Mouse (Mus musculus) 416B (cell line): ENCODE results near the gene Rbm15.

Source experiments
- DNase-seq: peaks from one replicate; pipeline ENCODE4 v3.0.0; 2011; ENCODE audit warnings: low read depth

Gene Rbm15

GRCm38 (mm10) chr3:107333381-107334201, at the start of gene Rbm15:
Gene Rbm15 (minus strand): TSS chr3:107333673.
- peak; percentile 100 for DNase-seq

GRCm38 (mm10) chr3:107379422-107379821, 45.9 kb upstream of the Rbm15 start:
- DNase-seq: peak; percentile 54

DNA sequence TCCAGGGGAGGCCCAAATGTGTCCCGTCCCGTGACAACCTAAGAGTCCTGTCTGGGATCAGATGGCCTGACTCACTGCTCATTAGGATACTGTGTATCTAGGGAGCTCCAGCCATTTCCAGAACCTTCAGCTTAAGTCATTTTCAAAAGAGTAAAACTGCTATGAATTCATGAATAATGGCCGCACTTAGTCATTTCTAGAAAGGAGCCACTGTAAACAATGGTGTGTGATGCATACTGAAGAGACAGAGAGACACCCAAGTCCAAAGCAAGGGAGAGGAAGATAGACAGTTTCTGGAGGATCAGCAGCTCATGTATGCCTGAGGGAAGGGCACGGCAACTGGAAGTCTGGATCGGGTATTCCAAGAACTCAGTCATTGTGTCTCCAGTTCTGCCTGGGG, 45.2 kb upstream of the Rbm15 start:
- DNase-seq: no peak

- DNase-seq: no peak
These were observed 41.6 kb upstream of the Rbm15 start for GRCm38 (mm10) chr3:107374948-107375664.

- no peak for DNase-seq
These were observed 35.7 kb upstream of the Rbm15 start for GRCm38 (mm10) chr3:107369156-107369555.

DNA sequence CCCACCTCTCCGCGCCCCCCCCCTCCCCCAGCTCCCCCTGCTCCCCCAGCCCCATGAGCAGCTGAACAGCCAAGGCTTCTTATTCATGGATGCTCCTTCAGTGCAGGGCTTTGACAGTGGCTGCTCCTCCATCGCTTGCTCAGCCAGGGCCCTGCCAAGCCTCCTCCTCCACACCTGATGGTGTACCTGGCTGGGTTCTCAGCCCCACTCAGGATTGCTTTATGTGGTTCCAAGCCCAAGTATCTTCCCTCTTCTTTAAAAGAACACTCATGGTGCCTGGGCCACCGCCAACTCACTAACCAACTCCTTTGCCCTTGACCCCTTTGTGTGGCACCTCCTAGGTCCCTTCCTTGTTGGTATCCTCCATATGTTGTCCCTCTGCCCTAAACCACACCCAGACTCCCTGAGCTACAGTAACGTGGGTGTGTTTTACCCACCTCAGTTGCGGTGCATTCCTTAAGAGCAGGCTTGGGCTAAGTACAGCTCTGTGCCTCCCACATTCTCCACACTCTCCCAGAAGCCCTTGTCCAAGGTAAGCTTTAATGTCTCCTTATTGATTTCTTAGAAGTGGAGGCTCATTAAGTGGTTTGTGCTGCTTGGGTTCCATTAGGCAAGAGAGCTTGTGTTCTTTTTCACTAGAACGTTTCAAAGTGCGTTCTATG, 34.6 kb upstream of the Rbm15 start:
- no peak for DNase-seq

DNA sequence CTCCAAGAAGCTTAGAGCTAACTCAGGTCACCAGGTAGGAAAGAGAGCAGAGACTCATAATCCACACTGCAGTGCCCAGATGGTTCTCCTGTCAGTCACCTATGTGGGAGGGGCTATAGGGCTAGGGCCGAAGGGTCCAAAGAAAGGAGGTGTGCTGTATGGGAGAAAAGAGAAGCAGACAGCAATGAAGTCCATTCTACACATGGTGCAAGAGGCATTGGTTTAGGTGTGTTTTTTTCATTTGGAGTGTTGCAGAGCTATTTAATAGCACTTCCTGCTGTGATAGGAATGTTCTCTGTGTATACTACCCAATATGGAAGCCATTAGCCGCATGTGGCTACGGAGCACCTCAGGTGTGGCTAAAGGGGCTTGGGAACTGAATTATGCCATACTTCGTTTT, 31.9 kb upstream of the Rbm15 start:
- no peak for DNase-seq

DNA sequence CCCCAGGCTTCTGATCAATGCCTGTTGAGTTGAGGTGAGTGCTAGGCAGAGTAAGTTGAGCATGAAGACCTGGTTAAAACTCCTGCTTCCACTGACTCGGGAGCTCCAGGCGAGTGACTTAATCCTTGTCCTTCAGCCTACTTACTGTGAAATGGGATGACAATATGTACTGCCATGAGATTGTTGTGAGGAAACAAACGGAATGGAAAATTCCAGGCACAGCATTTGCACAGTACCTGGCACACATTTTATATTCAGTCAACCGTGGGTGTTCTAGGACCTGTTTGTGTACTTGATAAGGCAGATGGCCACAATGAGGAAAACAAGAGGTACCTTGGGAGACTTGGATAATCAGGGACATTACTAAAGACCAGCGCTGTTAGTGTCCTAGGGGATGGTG, 29.9 kb upstream of the Rbm15 start:
- no peak for DNase-seq

DNA sequence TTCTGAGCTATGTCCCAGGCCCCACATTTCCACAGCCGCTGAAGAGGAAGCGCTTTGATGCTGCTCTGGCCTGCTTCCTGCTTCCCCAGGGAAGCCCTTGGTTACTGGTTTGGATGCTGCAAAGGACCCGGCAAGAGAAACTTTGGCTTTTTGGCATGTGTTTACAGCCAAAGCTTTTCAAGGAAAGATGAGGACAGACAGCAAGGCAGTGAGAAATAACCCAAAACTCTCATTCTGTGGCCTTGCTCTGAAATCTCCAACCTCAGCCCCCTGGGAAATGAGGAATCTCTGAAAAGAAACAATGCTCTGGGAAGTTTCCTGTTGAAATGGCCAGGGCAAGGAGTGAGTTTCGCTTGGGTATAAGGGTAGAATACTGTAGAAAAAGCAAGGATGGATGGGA, 26.9 kb upstream of the Rbm15 start:
- DNase-seq: no peak

DNA sequence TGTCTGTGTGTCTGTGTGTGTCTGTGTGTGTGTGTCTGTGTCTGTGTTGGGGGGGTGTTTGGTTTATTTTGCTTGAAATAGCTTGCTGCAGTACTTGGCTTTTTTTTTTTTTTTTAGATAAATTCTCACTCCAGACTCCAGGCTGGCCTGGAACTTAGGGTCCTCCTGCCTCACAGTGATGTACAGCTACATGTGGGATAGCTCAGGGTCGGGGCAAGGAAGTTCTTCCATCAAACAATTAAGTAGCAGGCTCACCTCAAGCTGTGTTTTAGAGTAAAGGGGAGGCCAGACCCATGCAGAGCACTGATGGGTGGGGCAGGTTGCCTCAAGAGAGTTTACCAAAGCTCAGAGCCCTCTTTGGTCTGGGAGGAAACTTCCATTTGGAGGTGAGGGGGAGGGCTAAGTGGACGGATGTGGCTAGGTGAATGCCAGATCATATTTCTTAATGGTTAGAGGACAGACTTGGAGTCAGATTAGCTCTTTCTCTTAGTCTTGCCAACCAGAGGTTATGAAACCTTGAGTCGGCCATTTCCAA, 24.3 kb upstream of the Rbm15 start:
- DNase-seq: peak; percentile 60

- DNase-seq: peak; percentile 85
These were observed 23.5 kb upstream of the Rbm15 start for GRCm38 (mm10) chr3:107356964-107357441.

DNA sequence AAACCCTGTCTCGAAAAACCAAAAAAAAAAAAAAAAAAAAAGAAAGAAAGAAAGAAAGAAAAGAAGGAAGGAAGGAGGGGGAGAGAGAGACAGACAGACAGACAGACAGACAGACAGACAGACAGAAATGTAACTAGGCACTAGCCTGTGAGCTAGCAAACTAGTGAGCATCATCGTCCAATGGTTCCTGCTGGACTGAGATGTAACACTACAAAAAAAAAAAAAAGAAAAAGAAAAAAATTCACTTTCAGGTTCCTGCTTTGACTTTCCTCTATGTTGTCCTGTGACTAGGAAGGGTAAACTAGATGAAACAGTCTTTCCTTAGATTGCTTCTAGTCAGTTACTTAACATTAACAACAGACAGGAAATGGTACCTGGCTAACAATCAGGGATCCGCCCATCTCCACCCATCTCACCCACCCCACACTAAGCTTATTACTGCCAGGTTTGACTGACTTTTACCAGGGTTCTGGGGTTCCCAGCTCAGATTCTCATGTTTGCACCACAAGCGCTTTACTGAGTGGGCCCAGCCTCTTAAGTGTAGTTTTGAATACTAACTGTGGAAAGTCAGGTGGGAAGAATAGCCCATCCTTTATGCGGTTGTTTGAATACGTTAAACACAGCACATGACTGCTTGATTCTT, 22.3 kb upstream of the Rbm15 start:
- DNase-seq: no peak

DNA sequence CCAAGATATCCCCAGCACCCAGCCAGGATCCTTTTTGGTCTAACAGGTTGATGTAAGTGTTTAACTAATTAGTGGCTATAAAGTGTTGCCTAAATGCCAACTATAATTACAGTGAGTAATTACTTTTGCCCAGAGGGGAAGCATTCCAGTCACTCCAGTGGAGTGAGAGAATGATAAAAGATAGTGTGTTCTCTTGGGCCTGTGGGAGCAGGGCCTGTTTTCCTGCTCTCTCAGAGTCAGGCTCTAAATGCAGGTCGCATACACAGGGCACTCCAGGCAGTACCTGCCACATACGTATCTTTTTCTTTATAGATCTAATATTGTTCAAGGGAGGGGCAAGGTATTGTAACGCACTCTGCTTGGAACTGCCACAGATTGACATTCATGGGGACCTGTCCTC, 18.2 kb upstream of the Rbm15 start:
- DNase-seq: no peak

DNA sequence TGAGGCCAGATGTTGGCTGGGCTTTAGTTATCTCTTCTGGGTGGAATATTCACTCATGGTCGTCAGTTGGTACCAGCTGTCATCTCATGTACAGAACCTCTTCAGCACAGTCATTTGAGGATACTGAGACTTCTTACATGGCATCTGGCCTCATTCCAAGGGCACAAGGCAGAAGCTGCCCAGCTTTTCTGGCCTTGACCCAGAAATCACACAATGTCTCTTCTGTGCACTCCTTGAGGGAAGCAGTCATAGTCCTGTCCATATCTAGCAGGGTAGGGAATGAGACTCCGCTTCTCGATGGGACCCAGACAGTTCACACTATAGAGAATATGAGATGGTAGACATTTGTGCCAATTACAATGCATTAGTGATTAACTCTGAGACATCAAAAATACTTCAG, 15.5 kb upstream of the Rbm15 start:
- DNase-seq: no peak

GRCm38 (mm10) chr3:107345033-107345725, 11.7 kb upstream of the Rbm15 start:
- peak; percentile 50 for DNase-seq

GRCm38 (mm10) chr3:107343971-107344370, 10.5 kb upstream of the Rbm15 start:
- no peak for DNase-seq

GRCm38 (mm10) chr3:107334202-107334934, 895 bp upstream of the Rbm15 start:
- no peak for DNase-seq

GRCm38 (mm10) chr3:107332960-107333380, 503 bp downstream of the Rbm15 start:
- peak; percentile 100 for DNase-seq

DNA sequence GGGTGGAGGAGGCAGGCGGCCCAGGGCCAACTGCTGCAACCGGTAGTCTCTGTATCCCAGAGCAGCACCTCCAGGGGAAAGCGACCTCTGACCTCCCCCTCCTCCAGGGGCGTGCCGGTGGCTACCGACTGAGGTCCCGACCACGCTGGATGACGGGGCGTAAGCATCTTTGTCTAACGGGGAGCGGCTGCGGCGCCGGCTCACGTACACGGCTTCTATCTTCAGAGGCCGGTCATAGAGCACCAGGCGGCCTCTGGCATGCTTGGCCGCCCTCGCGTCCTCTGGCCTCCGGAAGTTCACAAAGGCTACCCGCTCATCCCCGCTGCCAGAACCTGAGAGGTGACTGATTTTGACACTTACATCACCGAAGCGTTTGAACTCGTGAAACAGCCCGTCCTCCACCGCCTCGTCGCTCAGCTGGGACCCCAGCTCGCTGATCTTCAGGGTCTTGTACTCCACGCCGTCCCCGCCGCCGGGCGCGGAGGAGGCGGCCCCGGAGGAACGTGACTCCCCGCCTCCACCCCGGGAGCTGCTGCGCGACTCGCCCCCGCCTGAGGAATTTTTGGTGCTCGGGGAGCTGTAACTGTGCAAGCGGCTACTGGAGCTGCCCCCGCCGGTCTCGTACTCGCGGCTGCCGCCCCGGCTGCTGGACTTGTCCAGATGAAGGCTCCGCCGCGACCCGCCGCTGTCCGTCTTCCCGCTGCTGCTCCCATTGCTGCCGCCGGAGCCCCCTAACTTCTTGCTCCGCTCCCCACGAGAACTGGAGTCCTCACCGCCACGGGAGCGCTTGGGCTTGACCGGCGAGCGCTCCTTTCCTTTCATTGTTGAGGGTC, 1.1 kb downstream of the Rbm15 start:
- peak; percentile 31 for DNase-seq

DNA sequence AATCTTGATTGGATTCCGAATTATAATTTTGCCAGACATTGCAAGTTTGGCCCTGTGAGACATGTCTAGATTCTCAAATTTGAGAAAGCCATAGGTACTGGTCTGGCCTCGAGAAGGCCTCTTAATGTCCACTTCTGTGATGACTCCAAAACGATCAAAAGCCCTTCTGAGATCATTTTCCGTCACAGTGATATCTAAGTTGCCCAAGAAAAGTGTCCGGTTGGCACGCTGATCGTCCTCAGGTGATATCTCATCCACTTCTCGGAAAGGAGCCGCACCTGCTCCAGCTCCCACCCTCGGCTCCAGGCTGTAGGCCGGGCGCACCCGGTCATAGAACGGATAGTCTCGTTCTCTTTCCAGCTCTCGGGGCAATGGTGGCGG, 1.7 kb downstream of the Rbm15 start:
- no peak for DNase-seq
